Mouse (Mus musculus): ENCODE results near the gene Lrch1.

Lrch1 gene

GRCm38 (mm10) chr14:74814848-74815789, 132.6 kb downstream of the Lrch1 start:
- DNase-seq (ENCODE audit: low read depth in 2 of 2, low spot score in 2 of 2) = no peak

GRCm38 (mm10) chr14:74811617-74812016, 136.1 kb downstream of the Lrch1 start:
- no peak for DNase-seq (ENCODE audit: low read depth in 2 of 2, low spot score in 2 of 2)

DNA sequence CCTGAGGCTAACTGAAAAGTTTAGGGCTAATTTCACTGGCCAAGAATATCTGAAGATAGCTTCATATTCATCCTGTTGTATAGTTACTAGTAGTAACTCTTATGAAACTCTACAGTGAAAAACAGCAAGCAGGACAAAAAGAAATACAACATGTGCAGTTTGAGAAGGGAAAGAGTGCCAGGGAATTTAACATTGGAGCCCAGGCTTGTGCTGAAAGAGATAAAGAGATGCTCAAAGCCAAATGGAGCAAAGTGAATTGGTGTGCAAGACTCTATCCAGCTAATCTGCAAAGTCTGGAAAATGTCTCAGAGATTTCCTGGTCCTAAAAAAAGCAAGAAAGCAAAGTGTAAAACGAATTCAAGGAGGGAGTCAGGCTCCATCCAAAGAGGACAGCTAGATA, 145.7 kb downstream of the Lrch1 start:
- DNase-seq (ENCODE audit: low read depth in 2 of 2, low spot score in 2 of 2) = no peak

GRCm38 (mm10) chr14:74798063-74798890, 149.4 kb downstream of the Lrch1 start:
- no peak for DNase-seq (ENCODE audit: low read depth in 2 of 2, low spot score in 2 of 2)

DNA sequence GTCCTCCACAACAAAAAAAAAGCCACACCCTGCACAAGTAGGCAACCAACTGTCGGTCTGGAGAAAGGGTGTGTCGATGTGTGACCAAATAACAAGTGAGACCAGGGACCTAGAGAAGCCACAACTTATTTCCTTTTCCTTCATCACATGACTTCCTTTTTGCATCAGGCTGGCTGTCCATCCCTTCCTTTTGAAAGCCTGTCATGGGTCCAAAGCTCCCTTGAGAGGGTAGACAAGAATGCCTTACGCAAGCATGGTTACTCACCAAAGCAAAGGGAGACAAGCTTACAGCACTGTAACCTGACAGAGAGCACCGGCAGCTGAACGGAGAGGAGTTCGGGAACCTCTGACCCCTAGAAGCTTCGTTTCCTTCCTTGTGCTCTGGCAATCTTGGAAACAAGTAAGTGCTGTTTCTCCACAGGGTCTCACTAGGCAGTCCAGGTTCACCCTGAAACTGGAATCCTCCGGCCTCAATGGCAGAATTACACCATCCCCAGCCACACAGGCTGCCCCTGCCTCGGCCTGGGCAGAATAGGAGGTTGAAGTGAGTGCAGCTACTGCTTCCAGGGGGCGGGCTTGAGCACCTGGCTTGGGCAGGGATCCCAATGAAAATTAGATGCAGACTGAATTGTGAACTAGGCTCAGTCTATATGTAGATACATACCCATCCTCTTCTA, 150.2 kb downstream of the Lrch1 start:
- no peak for DNase-seq (ENCODE audit: low read depth in 2 of 2, low spot score in 2 of 2)

- no peak for DNase-seq (ENCODE audit: low read depth in 2 of 2, low spot score in 2 of 2)
These were observed 152.7 kb downstream of the Lrch1 start for GRCm38 (mm10) chr14:74794931-74795330.

DNA sequence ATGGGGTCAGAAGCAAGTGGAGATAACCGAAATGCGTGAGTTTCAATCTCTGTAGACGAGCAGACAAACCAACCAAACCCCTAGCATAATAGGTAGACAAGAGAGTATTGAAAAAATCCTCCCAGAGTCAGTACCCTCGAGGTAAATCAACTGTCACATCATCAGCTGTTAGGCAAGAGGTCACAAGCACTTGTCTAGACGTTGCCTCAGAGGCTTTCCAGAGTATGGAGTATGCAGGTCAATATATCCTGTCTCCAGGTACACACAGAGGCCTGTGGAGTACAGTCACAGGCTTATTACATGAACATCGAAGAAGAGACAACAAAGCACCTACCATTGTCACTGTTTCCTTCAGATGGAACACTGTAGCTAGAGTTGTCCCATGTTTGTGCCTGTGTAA, 154.9 kb downstream of the Lrch1 start:
- no peak for DNase-seq (ENCODE audit: low read depth in 2 of 2, low spot score in 2 of 2)

- no peak for DNase-seq (ENCODE audit: low read depth in 2 of 2, low spot score in 2 of 2)
These were observed 157.1 kb downstream of the Lrch1 start for GRCm38 (mm10) chr14:74790535-74790934.

DNA sequence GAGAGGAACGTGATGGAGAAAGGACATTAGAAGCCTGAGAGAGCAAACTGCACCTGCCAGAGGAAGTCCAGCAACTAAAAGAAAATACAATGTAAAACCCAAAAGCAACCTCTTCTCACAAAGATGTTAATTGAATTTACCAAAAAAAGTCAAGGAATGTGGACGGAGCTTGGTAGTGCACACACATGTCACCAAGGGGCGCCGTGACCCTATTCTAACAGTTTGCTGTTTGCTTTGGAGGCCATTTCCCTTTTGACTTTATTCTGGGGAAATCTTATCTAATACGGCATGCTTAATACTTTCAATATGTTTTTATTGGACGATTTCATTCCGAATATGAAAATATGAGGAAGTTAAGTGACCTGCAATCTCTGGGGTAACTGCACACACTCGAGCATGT, 158.9 kb downstream of the Lrch1 start:
- DNase-seq (ENCODE audit: low read depth in 2 of 2, low spot score in 2 of 2) = no peak

DNA sequence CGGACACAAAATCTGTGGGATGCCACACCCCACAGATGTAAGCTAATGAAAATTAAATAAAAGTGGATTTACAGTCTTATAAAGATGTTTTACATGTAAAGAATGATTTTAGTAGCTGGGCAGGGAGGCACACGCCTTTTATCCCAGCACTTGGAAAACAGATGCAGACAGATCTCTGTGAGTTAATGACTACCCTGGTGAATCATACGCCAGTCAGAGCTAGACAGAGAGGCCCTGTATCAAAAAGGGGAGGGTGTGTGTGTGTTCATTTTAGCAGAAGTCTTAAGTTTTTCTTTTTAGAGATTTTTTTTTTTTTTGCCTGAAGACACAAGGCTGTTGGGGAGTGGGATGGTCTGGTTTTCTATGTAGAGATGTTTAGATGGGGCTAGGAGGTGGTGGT, 160.0 kb downstream of the Lrch1 start:
- DNase-seq (ENCODE audit: low read depth in 2 of 2, low spot score in 2 of 2) = no peak

GRCm38 (mm10) chr14:74784243-74784934, 163.3 kb downstream of the Lrch1 start:
- DNase-seq (ENCODE audit: low read depth in 2 of 2, low spot score in 2 of 2) = no peak

DNA sequence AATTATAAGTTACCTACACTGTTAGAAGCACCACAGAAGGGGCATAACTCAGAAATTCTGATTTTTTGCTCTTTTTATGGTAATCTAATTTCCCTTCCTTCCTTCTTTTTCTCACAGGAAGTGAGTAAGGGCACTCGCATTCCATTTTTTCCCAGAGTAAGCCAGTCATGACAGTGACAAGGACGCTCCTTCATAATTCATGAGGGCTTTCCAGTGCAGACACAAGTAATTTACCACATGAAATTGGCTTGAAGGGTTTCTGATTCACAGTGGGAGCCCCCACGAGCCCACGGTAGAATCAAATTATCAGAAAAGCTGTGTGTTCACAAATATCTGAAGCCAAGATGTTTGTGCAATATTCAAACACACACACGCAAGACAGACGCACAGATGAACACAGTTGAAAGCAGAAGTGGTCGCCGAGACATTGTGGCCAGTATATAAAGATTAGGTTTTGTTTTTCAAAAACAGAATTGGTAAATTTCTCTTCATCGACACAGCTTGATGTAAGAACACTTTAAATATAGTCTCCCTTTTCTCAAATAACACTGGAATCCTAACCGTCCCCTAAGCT, 173.5 kb downstream of the Lrch1 start:
- no peak for DNase-seq (ENCODE audit: low read depth in 2 of 2, low spot score in 2 of 2)

DNA sequence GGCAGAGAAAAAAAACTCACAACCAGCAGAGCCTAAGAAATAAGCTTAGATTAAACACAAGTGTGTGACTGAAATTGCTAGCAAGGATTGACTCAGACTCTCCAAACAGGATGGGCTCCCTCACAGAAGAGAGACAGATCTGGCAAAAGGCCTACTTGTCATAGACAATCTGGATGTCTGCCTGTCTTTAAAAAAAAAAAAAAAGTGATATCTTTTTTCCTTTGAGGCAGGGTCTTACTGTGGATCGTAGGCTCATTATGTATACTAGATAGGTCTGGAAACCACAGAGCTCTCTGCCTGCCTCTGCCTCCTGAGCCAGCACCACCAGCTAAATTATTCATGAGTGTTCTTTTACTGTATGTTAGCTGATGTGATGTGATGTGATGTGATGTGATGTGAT, 179.8 kb downstream of the Lrch1 start:
- DNase-seq (ENCODE audit: low read depth in 2 of 2, low spot score in 2 of 2) = no peak

DNA sequence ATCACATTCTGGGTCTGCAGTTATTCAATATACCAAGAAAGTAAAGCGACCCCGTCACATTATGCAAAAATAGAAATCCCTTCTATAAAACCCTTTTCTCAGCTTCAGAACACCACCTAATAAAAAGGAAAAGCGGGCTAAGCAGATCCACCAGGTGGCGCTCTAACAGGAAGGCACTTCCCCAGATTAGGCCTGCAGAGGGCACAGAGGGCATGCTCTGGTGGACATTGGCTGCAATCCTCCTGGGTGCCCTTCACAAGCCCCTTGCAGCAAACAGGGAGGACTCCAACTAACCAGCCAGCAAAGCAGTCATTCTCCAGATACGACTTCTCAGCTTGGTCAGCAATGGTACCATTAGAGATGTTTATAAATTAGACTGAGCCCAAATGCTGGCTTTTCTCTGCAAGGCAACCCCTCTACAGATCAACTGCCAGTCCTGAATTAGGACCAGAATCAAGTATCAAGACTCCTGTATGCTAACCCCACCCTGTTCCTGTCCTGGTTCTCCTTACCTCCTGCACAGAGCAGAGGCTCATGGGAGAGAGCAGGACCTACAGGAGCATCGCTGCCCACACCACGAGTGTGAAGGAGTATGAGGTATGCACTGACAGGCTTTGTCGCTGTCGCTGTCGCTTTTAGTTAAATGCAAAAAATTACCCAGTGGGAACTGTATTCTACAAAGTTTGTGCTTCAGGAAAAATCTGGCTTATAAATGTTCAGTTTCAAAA, 183.3 kb downstream of the Lrch1 start:
- peak; percentile 62 to 75 for DNase-seq (ENCODE audit: low read depth in 2 of 2, low spot score in 2 of 2)

DNA sequence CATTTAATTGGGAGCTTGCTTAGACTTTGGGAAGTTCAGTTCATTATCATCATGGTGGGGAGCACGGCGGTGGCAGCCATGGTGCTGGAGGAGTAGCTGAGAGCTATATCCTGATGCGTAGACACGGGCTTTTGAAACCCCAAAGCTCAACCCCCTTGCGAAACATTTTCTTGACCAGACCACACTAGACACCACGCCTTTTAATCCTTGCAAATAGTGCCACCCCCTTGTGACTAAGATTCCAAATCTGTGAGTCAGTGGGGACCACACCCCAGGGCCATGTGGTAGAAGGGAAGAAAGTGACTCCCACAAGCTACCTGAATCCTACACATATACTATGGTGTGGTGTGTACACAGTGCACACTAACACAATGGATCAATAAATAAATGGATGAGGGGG, 210.8 kb downstream of the Lrch1 start:
- no peak for DNase-seq (ENCODE audit: low read depth in 2 of 2, low spot score in 2 of 2)

DNA sequence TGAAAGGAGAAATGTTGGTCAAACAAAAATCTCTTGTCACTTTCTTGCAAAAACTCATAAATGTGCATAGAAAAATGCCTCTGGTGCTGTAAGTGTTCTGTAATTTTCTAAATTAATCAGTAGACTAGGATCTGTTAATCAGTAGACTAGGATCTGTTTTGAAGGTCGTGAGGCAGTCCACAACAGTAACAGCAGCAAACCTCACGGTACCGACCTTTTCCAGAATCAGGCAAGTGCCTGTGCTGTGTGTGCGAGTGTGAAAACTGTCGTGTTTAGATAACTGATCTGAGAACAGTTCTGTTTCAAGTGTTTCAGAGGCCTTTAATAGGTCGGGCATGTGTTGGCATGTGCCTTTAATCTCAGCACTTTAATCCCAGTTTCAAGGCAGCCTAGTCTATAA, 212.2 kb downstream of the Lrch1 start:
- no peak for DNase-seq (ENCODE audit: low read depth in 2 of 2, low spot score in 2 of 2)

DNA sequence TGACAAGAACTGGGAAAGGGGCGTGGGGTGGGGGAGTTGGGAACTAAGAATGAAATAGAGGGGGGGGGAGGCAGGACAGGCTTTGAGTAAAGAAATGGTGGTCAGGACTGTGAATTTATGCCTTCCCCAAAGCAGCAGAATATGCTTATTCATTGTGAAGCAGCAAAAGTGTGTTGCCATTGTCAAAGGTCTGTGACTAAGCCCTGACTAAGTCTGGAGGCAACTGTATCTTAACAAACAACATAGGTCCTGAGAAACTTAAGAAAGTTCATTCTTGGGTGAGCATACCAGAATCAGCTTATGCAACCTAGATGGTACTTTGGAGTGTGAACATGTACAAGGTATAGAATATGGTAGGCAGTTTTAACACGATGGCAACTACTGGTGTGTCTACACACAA, 214.3 kb downstream of the Lrch1 start:
- DNase-seq (ENCODE audit: low read depth in 2 of 2, low spot score in 2 of 2) = no peak

- DNase-seq (ENCODE audit: low read depth in 2 of 2, low spot score in 2 of 2) = peak; percentile 82 to 89
These were observed 215.4 kb downstream of the Lrch1 start, which contains the start of gene Esd for GRCm38 (mm10) chr14:74732079-74732783. TSS of gene Esd (plus strand) at chr14:74732297.
